Mouse (Mus musculus): ENCODE data around the gene Ssh2.

The Ssh2 gene

GRCm38 (mm10) chr11:77461856-77462255 is 245.8 kb downstream of the Ssh2 start:
- no peak for DNase-seq (ENCODE audit: extremely low read depth, low read depth)

GRCm38 (mm10) chr11:77462283-77463100 is 246.4 kb downstream of the Ssh2 start, which contains the start of gene Coro6:
Gene Coro6, plus strand, starts transcription at chr11:77462411.
- no peak for DNase-seq (ENCODE audit: extremely low read depth, low read depth)

- DNase-seq (ENCODE audit: extremely low read depth, low read depth): no peak
These were observed 247.0 kb downstream of the Ssh2 start for GRCm38 (mm10) chr11:77463101-77463445.

- no peak for DNase-seq (ENCODE audit: extremely low read depth, low read depth)
These were observed 247.7 kb downstream of the Ssh2 start for GRCm38 (mm10) chr11:77463786-77464185.

- DNase-seq (ENCODE audit: extremely low read depth, low read depth): no peak
These were observed 248.6 kb downstream of the Ssh2 start for GRCm38 (mm10) chr11:77464684-77465083.

- DNase-seq (ENCODE audit: extremely low read depth, low read depth): no peak
These were observed 249.0 kb downstream of the Ssh2 start for GRCm38 (mm10) chr11:77465111-77465510.

- DNase-seq (ENCODE audit: extremely low read depth, low read depth): no peak
These were observed 250.5 kb downstream of the Ssh2 start for GRCm38 (mm10) chr11:77466544-77466943.

GRCm38 (mm10) chr11:77467157-77467556 is 251.1 kb downstream of the Ssh2 start:
- peak; percentile 47 for DNase-seq (ENCODE audit: extremely low read depth, low read depth)

- DNase-seq (ENCODE audit: extremely low read depth, low read depth): peak; percentile 69
These were observed 251.7 kb downstream of the Ssh2 start for GRCm38 (mm10) chr11:77467784-77468183.

GRCm38 (mm10) chr11:77468397-77468796 is 252.3 kb downstream of the Ssh2 start:
- no peak for DNase-seq (ENCODE audit: extremely low read depth, low read depth)

- no peak for DNase-seq (ENCODE audit: extremely low read depth, low read depth)
These were observed 255.3 kb downstream of the Ssh2 start for GRCm38 (mm10) chr11:77471407-77471806.

- no peak for DNase-seq (ENCODE audit: extremely low read depth, low read depth)
These were observed 256.7 kb downstream of the Ssh2 start for GRCm38 (mm10) chr11:77472775-77473174.

- DNase-seq (ENCODE audit: extremely low read depth, low read depth): no peak
These were observed 260.1 kb downstream of the Ssh2 start for GRCm38 (mm10) chr11:77476216-77476615.

GRCm38 (mm10) chr11:77476895-77477294 is 260.8 kb downstream of the Ssh2 start:
- DNase-seq (ENCODE audit: extremely low read depth, low read depth): no peak

- no peak for DNase-seq (ENCODE audit: extremely low read depth, low read depth)
These were observed 267.0 kb downstream of the Ssh2 start for GRCm38 (mm10) chr11:77483043-77483442.

- DNase-seq (ENCODE audit: extremely low read depth, low read depth): no peak
These were observed 267.6 kb downstream of the Ssh2 start for GRCm38 (mm10) chr11:77483510-77484255.

- DNase-seq (ENCODE audit: extremely low read depth, low read depth): no peak
These were observed 269.1 kb downstream of the Ssh2 start for GRCm38 (mm10) chr11:77485229-77485628.

- DNase-seq (ENCODE audit: extremely low read depth, low read depth): no peak
These were observed 270.7 kb downstream of the Ssh2 start for GRCm38 (mm10) chr11:77486798-77487197.

GRCm38 (mm10) chr11:77488771-77489581 is 272.9 kb downstream of the Ssh2 start:
- DNase-seq (ENCODE audit: extremely low read depth, low read depth): no peak

GRCm38 (mm10) chr11:77489591-77490235 is 273.6 kb downstream of the Ssh2 start, which contains the start of gene Ankrd13b:
Gene Ankrd13b, minus strand, starts transcription at chr11:77489678.
- no peak for DNase-seq (ENCODE audit: extremely low read depth, low read depth)

GRCm38 (mm10) chr11:77490451-77490850 is 274.4 kb downstream of the Ssh2 start:
- DNase-seq (ENCODE audit: extremely low read depth, low read depth): no peak

Measured in MEL-GATA-1-ER (cell line).